Mouse (Mus musculus) bone marrow macrophage, adult 2 months (primary cell): ENCODE results near the gene Mid1.

Source experiments
- CTCF ChIP-seq: IDR thresholded peaks from 2 replicates; pipeline ENCODE4 v1.5.1; 2012; ENCODE audit warnings: low read depth, mild to moderate bottlenecking, low read length, moderate library complexity
- POLR2A ChIP-seq: IDR thresholded peaks from 2 replicates; pipeline ENCODE4 v1.6.1; 2012; ENCODE audit warnings: mild to moderate bottlenecking, low read depth, low read length, borderline replicate concordance

DNA sequence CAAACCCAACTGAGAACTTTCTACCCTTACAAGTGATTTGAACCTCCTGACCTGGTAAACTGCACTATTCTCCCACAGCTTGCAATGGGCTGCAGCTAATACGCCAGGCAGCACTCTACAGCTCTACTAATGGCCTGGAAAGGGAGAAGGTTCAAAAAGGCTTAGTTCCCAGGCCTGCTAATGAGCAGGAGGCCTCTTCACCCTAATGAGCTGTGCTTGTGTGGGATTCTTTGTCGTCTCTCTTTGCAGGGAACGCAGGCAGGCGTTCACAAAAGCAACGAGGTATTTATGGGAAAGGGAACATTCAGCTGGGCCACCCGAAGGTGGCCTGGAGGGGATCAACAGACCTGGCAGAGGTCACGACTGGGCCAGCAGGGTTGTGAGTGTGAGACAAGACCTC lies 240.6 kb downstream of the Mid1 start:
- TF ChIP-seq CTCF (no peak), POLR2A (no peak)
